11 mouse cellular contexts compared by ENCODE assay signal in genomic region chr3:88271298-88271697, GRCm38 (mm10). TPM values are rescaled to one million over a fixed set of nuclear protein-coding genes. Genes with fewer than 3 reads are reported as not detected.
DNase-seq lines count a peak whose midpoint lies in the region; TF ChIP-seq lines count a peak whose summit lies in the region.
"Not testable (repeated sequence)": the region's sequence is repeated elsewhere in the genome, so short reads cannot be mapped to it uniquely, and the experiment has no call there.
"Had no signal": no experiment of that assay in that cellular context is flagged by ENCODE, and none has a peak within 500 bp of the region (broad histone marks: within the 10 kb centered on the region; RNA-seq: fewer than 3 reads in every experiment).

No protein-coding gene starts in this region.

- peaks cover 2 to 13% of the 10 kb centered on the region in 2 experiments for H3K4me1 ChIP-seq in MEL (ENCODE audit: control insufficient read depth in 1 of 2, insufficient read depth in 2 of 2, low read length in 2 of 2)

- TF ChIP-seq EP300 in MEL (IDR thresholded peaks at IDR 0.05; ENCODE audit: low read depth in 1 of 2, low read length in 2 of 2) = peak; percentile 40 to 56; a peak in 3 of 4 replicates

- not testable (repeated sequence) for H3K27ac ChIP-seq in MEL (ENCODE audit: control insufficient read depth, low read depth, low read length); layer of hippocampus, adult 2 months

- TF ChIP-seq POLR2A in MEL (IDR thresholded peaks at IDR 0.05; ENCODE audit: control insufficient read depth in 1 of 2, insufficient read depth in 1 of 2, low read depth in 1 of 2, low read length in 2 of 2, poor library complexity in 1 of 2) = not testable (repeated sequence)

- H3K79me2 ChIP-seq in MEL (ENCODE audit: control insufficient read depth, insufficient read depth, low read length, poor library complexity) = not testable (repeated sequence)

- not testable (repeated sequence) for H3K4me3 ChIP-seq in MEL (ENCODE audit: control insufficient read depth in 1 of 2, insufficient read depth in 1 of 2, low read depth in 2 of 2, low read length in 2 of 2); layer of hippocampus, adult 2 months

- not testable (repeated sequence) for H3K27me3 ChIP-seq in MEL (ENCODE audit: control insufficient read depth in 1 of 2, insufficient read depth in 2 of 2, low read length in 2 of 2)

- not testable (repeated sequence) for H3K9ac ChIP-seq in MEL (ENCODE audit: control insufficient read depth, low read depth, low read length, poor library complexity, severe bottlenecking)

- not testable (repeated sequence) for TF ChIP-seq RAD21 in MEL (IDR thresholded peaks at IDR 0.05; ENCODE audit: low read depth, low read length)

- not testable (repeated sequence) for H3K9me3 ChIP-seq in MEL (replicated peaks; ENCODE audit: insufficient read depth, low read length)

- not testable (repeated sequence) for TF ChIP-seq CTCF in MEL (IDR thresholded peaks at IDR 0.05 in 2 of 3, conservative IDR thresholded peaks at IDR 0.05 in 1 of 3; ENCODE audit: control insufficient read depth in 1 of 3, insufficient read depth in 1 of 3, low read depth in 2 of 3, low read length in 3 of 3, poor library complexity in 1 of 3, severe bottlenecking in 1 of 3)
- TF ChIP-seq CTCF in layer of hippocampus, adult 2 months (conservative IDR thresholded peaks at IDR 0.05) = peak; percentile 18; the same call in 1 of the 2 replicates

- DNase-seq in MEL (ENCODE audit: low read depth, low spot score) = peak; percentile 64
- not testable (repeated sequence) for DNase-seq in layer of hippocampus, adult 2 months (ENCODE audit: low spot score in 2 of 2)

- not testable (repeated sequence) for H3K36me3 ChIP-seq in MEL (ENCODE audit: control insufficient read depth in 1 of 2, insufficient read depth in 2 of 2, low read length in 2 of 2)

TF ChIP-seq in MEL, 35 proteins besides CTCF, POLR2A, EP300 and RAD21:
- TF ChIP-seq ELF1 (IDR thresholded peaks at IDR 0.05; ENCODE audit: low read depth, low read length) (0 out of 2 replicates have a peak, but pooled peaks have one; percentile 35), TCF12 (IDR thresholded peaks at IDR 0.05; ENCODE audit: low read depth, low read length) (0 out of 2 replicates have a peak, but pooled peaks have one; percentile 30), GATA1 (IDR thresholded peaks at IDR 0.05; ENCODE audit: low read depth, low read length) (peak; percentile 78), MAFK (IDR thresholded peaks at IDR 0.05; ENCODE audit: borderline replicate concordance, low read depth, low read length) (0 out of 2 replicates have a peak, but pooled peaks have one; percentile 40), TBP (IDR thresholded peaks at IDR 0.05; ENCODE audit: low read depth, low read length) (peak; percentile 97)

RNA-seq across cellular contexts. Expression of gene Gm38392, which starts 15.7 kb away (rescaled TPM):
- 0.39 and 0.69 TPM in 2 replicates for total RNA-seq in MEL (2012; rRNA removed)
- under 1 TPM in 1 of 2 experiments, not detected in 1; 0.84 TPM for polyA plus RNA-seq in MEL (2012; ENCODE audit: insufficient read depth in 1 of 2, insufficient read length in 2 of 2, low read depth in 1 of 2, low replicate concordance in 2 of 2, missing spikeins in 1 of 2)
- total RNA-seq in layer of hippocampus, adult 2 months (2021) = under 1 TPM in 1 of 2 experiments, not detected in 1; 0.59 TPM
- total RNA-seq: CH12.LX, G1E had no signal
- polyA plus RNA-seq: activated CD4-positive, CD25-positive, alpha-beta regulatory T cell, adult 4 months; adrenal gland, adult 2 months; brain, embryonic 14.5 days; C2C12; CD4-positive, CD25-positive, alpha-beta regulatory T cell, adult 4 months; cerebellum, adult 2 months; G1E had no signal

RNA-seq across cellular contexts. Expression of gene Rhbg, which starts 16.8 kb away (rescaled TPM):
- total RNA-seq in MEL (2012; rRNA removed) = not detected in 2 replicates
- polyA plus RNA-seq in MEL (2012; ENCODE audit: insufficient read depth in 1 of 2, insufficient read length in 2 of 2, low read depth in 1 of 2, low replicate concordance in 2 of 2, missing spikeins in 1 of 2) = not detected
- total RNA-seq in layer of hippocampus, adult 2 months (2021) = not detected
- total RNA-seq: G1E had no signal
- polyA plus RNA-seq: activated CD4-positive, CD25-positive, alpha-beta regulatory T cell, adult 4 months; C2C12; CD4-positive, CD25-positive, alpha-beta regulatory T cell, adult 4 months; G1E; Patski had no signal

RNA-seq across cellular contexts. Expression of gene Tsacc, which starts 25.5 kb away (rescaled TPM):
- 26.7 and 34.1 TPM in 2 replicates for total RNA-seq in MEL (2012; rRNA removed)
- 10 to 100 TPM in 1 of 2 experiments, not detected in 1; 41.1 TPM for polyA plus RNA-seq in MEL (2012; ENCODE audit: insufficient read depth in 1 of 2, insufficient read length in 2 of 2, low read depth in 1 of 2, low replicate concordance in 2 of 2, missing spikeins in 1 of 2)
- total RNA-seq in layer of hippocampus, adult 2 months (2021) = 1 to 10 TPM; 3.0 to 5.2 TPM

RNA-seq across cellular contexts. Expression of gene Cct3, which starts 25.6 kb away (rescaled TPM):
- total RNA-seq in MEL (2012; rRNA removed) = 1,548 and 1,549 TPM in 2 replicates
- polyA plus RNA-seq in MEL (2012; ENCODE audit: insufficient read depth in 1 of 2, insufficient read length in 2 of 2, low read depth in 1 of 2, low replicate concordance in 2 of 2, missing spikeins in 1 of 2) = 1,000 to 10,000 TPM in 1 of 2 experiments, 100 to 1,000 TPM in 1; 777 to 1,271 TPM
- total RNA-seq in layer of hippocampus, adult 2 months (2021) = 100 to 1,000 TPM; 171 to 193 TPM

RNA-seq across cellular contexts. Expression of gene Glmp, which starts 53.5 kb away (rescaled TPM):
- 47.6 and 48.3 TPM in 2 replicates for total RNA-seq in MEL (2012; rRNA removed)
- 100 to 1,000 TPM in 1 of 2 experiments, not detected in 1; 181 TPM for polyA plus RNA-seq in MEL (2012; ENCODE audit: insufficient read depth in 1 of 2, insufficient read length in 2 of 2, low read depth in 1 of 2, low replicate concordance in 2 of 2, missing spikeins in 1 of 2)
- total RNA-seq in layer of hippocampus, adult 2 months (2021) = 10 to 100 TPM; 68.9 to 77.9 TPM
